Mouse (Mus musculus) spleen, adult 2 months (tissue): ENCODE measurements around the gene Camta1. TPM values are rescaled to one million over a fixed set of nuclear protein-coding genes. Genes with fewer than 3 reads are reported as not detected.

Experiments
- DNase-seq, 2 experiments: peaks; one replicate each; pipeline versions ENCODE4 v3.0.0 to v3.0.0-alpha.2; 2012 to 2021; ENCODE audit warnings: low spot score in 2 of 2, low read depth in 1 of 2
- H3K27ac ChIP-seq: fragments of 200-500 bp; 2 replicates; pipeline ENCODE4 v1.5.1; 2012; ENCODE audit warnings: low read length, inconsistent platforms; ENCODE audit not compliant: insufficient read depth
- H3K27me3 ChIP-seq: fragments of 200-500 bp; 2 replicates; pipeline ENCODE4 v1.6.1; 2012; ENCODE audit warnings: mild to moderate bottlenecking, moderate library complexity, low read length, inconsistent platforms; ENCODE audit not compliant: control insufficient read depth, insufficient read depth
- H3K36me3 ChIP-seq: fragments of 200-500 bp; 2 replicates; pipeline ENCODE4 v1.6.1; 2012; ENCODE audit warnings: mild to moderate bottlenecking, low read length, inconsistent platforms; ENCODE audit not compliant: control insufficient read depth, insufficient read depth
- H3K4me1 ChIP-seq: fragments of 200-500 bp; 2 replicates; pipeline ENCODE4 v1.6.1; 2011; ENCODE audit warnings: inconsistent platforms; ENCODE audit not compliant: control insufficient read depth, insufficient read depth, insufficient read length
- H3K4me3 ChIP-seq: fragments of 200-500 bp; 2 replicates; pipeline ENCODE4 v1.5.1; 2011; ENCODE audit warnings: mild to moderate bottlenecking, inconsistent platforms; ENCODE audit not compliant: insufficient read depth, insufficient read length; ENCODE audit errors: extremely low read depth
- CTCF ChIP-seq: fragments of 200-500 bp; IDR thresholded peaks from 2 replicates; pipeline ENCODE4 v1.5.1; 2011; ENCODE audit warnings: mild to moderate bottlenecking, inconsistent platforms; ENCODE audit not compliant: insufficient read depth, insufficient read length, insufficient replicate concordance; ENCODE audit errors: extremely low read depth
- POLR2A ChIP-seq: fragments of 200-500 bp; IDR thresholded peaks from 2 replicates; pipeline ENCODE4 v1.6.1; 2011; ENCODE audit warnings: low read depth, low read length, inconsistent platforms
- WGBS: fragments of 180-500 bp; shearing (Covaris S2); methylation state at CpG from one replicate; pipeline ENCODE4 v1.1.7; 2018; 5-methylcytosine and 5-hydroxymethylcytosine counted together
- polyA plus RNA-seq: library from polyadenylated mRNA; depleted of rRNA; stranded (reverse); fragments of >200 nt; gene quantifications from 2 replicates; pipeline ENCODE4 v1.2.3, GENCODE M21; 2012

Camta1 gene
- polyA plus RNA-seq, 1 experiment, result 7.7 TPM

GRCm38 (mm10) chr4:151360976-151361673, 500.6 kb downstream of the Camta1 start:
- TF ChIP-seq POLR2A (no peak), CTCF (no peak)
- WGBS, result 66% methylated on average over 20 of the region's 20 CpGs
- H3K36me3 ChIP-seq, result no peaks in the 10 kb centered on the region
- H3K4me1 ChIP-seq, result no peaks in the 10 kb centered on the region
- no peak overlapping the region for H3K27ac ChIP-seq
- H3K4me3 ChIP-seq, result no peak overlapping the region
- no peaks in the 10 kb centered on the region for H3K27me3 ChIP-seq
- DNase-seq, result no peak

DNA sequence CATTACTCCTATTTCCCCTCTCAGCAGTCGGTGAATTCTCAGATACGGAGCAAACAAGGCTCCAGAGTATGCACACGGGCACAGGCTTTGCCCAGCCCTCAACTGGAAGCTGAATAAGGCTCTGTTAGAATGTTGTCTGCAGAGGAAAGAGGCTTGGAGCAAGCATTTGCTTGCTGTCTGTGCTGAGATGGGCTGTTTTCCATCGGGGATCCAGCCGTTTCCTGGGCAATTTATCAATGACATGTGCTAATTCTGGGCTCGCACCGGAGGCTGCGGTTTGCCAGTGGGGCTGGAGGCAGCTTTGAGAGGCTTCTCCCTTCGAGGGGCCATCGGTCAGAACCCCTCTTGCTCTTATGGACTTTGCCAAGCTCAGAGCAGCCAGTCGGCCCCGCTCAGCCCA, 506.2 kb downstream of the Camta1 start:
- TF ChIP-seq POLR2A, result no peak
- TF ChIP-seq CTCF, result no peak
- Histone ChIP-seq H3K4me1 (no peaks in the 10 kb centered on the region), H3K27me3 (no peaks in the 10 kb centered on the region), H3K4me3 (no peak overlapping the region), H3K36me3 (no peaks in the 10 kb centered on the region), H3K27ac (no peak overlapping the region)
- WGBS, result 11% methylated on average over 12 of the region's 12 CpGs
- DNase-seq, result no peak

- 71% methylated on average over 2 of the region's 2 CpGs for WGBS
- H3K27ac ChIP-seq, result no peak overlapping the region
- H3K4me3 ChIP-seq, result no peak overlapping the region
- H3K4me1 ChIP-seq, result no peaks in the 10 kb centered on the region
- no peak for DNase-seq
- TF ChIP-seq CTCF (no peak), POLR2A (no peak)
- H3K27me3 ChIP-seq, result no peaks in the 10 kb centered on the region
- H3K36me3 ChIP-seq, result no peaks in the 10 kb centered on the region
Observed at GRCm38 (mm10) chr4:151352791-151353190, 508.9 kb downstream of the Camta1 start.

DNA sequence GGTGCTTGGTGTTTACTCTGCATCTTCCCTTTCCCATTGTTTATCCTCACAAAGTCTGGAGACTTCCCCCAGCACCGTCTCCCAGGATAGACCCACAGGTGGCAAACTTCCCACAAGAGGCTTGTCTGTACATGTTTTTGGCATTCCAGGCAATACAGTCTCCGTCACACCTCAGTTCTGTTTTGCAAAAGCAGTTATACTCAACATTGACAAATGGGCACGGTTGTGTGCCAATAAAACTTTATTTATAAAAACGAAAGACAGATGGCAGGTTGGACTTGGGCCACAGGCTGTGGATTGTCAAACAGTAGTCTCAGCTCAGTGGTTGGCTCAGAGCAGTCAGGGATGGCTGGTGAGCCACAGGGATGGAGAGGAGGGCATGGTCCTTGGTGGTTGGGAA, 509.4 kb downstream of the Camta1 start:
- WGBS, result 76% methylated on average over 4 of the region's 4 CpGs
- Histone ChIP-seq H3K36me3 (no peaks in the 10 kb centered on the region), H3K4me1 (no peaks in the 10 kb centered on the region), H3K27ac (no peak overlapping the region), H3K4me3 (no peak overlapping the region), H3K27me3 (no peaks in the 10 kb centered on the region)
- no peak for TF ChIP-seq POLR2A
- DNase-seq, result no peak

DNA sequence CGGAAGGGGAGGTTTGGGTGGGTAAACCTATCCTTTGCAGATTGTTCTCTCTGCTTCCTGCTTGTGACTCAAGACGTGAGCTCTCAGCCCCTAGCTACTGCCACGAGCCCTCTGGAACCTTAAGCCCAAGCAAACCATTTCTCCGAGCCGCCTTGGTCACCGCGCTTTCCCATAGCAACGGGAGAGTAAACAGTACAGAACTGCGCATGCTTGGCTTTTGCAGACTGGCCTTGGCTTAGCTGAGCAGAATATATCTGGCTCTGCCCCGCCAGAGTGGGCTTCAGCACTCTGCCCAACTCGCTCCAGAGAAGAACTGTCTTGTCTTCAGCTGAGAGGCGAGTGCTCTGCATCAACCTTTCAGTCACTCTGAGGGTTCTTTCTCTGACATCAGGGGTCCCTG, 509.9 kb downstream of the Camta1 start:
- no peak overlapping the region for H3K27ac ChIP-seq
- H3K36me3 ChIP-seq, result no peaks in the 10 kb centered on the region
- no peak for DNase-seq
- no peaks in the 10 kb centered on the region for H3K27me3 ChIP-seq
- 62% methylated on average over 12 of the region's 12 CpGs for WGBS
- H3K4me1 ChIP-seq, result no peaks in the 10 kb centered on the region
- TF ChIP-seq CTCF, result no peak
- no peak for TF ChIP-seq POLR2A
- H3K4me3 ChIP-seq, result no peak overlapping the region

DNA sequence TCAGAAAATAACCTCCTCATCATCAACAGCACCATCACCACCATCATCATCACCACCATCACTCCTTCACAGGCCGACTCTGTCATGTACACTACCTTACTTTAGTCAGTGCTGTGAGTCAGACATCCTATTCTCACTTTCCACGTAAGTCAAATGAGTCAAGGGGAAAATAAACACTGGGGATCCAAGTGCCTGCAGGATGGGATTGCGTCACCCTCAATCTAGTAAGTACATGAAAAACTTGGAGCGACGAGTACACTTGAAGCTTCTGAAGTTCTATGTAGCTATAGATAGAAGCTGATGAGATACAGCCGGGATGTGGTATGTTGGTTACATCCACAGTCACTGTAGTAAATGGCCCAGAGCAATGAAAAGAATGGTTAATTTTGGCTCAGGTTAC, 514.1 kb downstream of the Camta1 start:
- DNase-seq, result no peak
- Histone ChIP-seq H3K4me1 (no peaks in the 10 kb centered on the region), H3K27ac (no peak overlapping the region), H3K27me3 (no peaks in the 10 kb centered on the region), H3K36me3 (no peaks in the 10 kb centered on the region), H3K4me3 (no peak overlapping the region)
- TF ChIP-seq POLR2A (no peak), CTCF (no peak)
- WGBS, result 94% methylated on average over 6 of the region's 6 CpGs

DNA sequence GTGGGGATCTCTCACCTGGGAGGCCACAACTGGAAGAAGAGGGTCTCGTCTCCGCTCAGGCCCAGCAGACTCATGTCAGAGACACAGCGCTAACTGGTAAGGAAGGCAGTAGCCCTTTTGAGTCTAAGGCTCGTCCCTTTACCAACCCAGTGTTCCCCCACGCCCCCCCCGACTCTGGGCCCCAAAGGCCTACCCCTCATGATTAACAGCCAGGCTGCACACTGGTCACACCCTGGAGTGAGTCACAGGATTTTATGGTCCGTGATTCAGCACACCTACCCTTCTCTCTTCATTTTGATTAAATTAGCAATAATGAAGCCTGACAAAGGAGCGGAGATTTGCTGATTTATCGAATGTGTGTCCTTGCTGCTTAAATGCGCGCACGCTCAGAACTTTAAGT, 515.0 kb downstream of the Camta1 start:
- no peaks in the 10 kb centered on the region for H3K27me3 ChIP-seq
- H3K36me3 ChIP-seq, result no peaks in the 10 kb centered on the region
- DNase-seq, result no peak
- WGBS, result 93% methylated on average over 12 of the region's 12 CpGs
- no peak overlapping the region for H3K27ac ChIP-seq
- TF ChIP-seq POLR2A, result no peak
- no peak for TF ChIP-seq CTCF
- H3K4me3 ChIP-seq, result no peak overlapping the region
- no peaks in the 10 kb centered on the region for H3K4me1 ChIP-seq
